Mouse (Mus musculus): ENCODE measurements around the gene Enho. TPM values are rescaled to one million over a fixed set of nuclear protein-coding genes. Genes with fewer than 3 reads are reported as not detected.
"Not testable (repeated sequence)": the region's sequence is repeated elsewhere in the genome, so short reads cannot be mapped to it uniquely, and the experiment has no call there.

Gene Enho
- total RNA-seq (2021) (1 to 10 TPM; 8.1 to 8.3 TPM), polyA plus RNA-seq (2012; rRNA removed) (20.4 and 22.3 TPM in 2 replicates)
- long read RNA-seq, partial matches to known transcripts, result 0 of 4 reads
- long read RNA-seq, other reads (novel, unspliced or antisense), result 0 of 4 reads

DNA sequence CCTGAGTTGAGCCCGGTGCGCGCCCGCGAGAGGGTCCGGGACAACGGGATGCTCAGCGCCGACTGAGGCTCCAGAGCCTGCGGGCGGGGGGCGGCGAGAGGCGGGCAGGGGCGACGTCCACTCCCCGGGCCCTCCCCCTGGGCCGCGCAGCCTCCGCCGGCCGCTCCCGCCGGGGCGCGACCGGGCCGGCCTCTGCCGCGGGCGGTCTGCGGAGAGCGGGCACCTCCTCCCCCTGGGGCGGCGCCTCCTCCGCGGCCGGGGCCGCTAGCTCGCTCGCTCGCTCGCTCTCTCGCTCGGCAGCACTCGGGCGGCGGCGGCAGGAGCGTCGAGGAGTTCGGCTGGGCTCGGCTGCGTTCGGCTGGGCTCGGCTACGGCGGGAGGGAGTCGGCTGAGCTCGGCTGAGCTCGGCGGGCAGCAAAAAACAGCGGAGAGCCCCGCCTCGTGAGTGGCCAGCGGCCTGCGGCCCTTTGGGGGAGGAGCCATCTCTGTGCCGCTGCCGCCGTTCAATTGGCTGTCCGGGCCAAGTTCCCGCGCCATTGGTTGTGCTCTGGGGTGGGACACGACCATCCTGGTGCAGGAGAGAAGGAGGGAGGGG lies at the start of gene Enho:
Gene Enho (minus strand): TSS at position 412 of the 595 bp plus-strand sequence.
- TF ChIP-seq EP300 (IDR thresholded peaks at IDR 0.05; ENCODE audit: insufficient read depth, low read depth, low read length), result no peak
- TF ChIP-seq POLR2A (IDR thresholded peaks at IDR 0.05; ENCODE audit: insufficient read depth, low read depth, low read length), result no peak
- TF ChIP-seq CTCF (IDR thresholded peaks at IDR 0.05), result no peak
- peak; percentile 95 to 97 for DNase-seq
- intact Hi-C loops (cut with DNase I), result no loop called here
- Histone ChIP-seq H3K4me1 (ENCODE audit: control insufficient read depth, insufficient read depth, low read length) (peaks cover 5% of the 10 kb centered on the region), H3K27ac (peak within 1 kb of the TSS; percentile 71), H3K27me3 (ENCODE audit: control insufficient read depth, insufficient read depth, low read length) (no peaks in the 10 kb centered on the region), H3K9ac (ENCODE audit: low read depth, low read length) (peak within 1 kb of the TSS; percentile 77), H3K79me2 (replicated peaks; ENCODE audit: control insufficient read depth, insufficient read depth, low read length) (no peaks in the 10 kb centered on the region), H3K4me3 (peak within 1 kb of the TSS; percentile 63), H3K36me3 (ENCODE audit: control insufficient read depth, insufficient read depth, low read length) (no peaks in the 10 kb centered on the region)
- WGBS, result under 1% methylated on average over 72 of the region's 74 CpGs

DNA sequence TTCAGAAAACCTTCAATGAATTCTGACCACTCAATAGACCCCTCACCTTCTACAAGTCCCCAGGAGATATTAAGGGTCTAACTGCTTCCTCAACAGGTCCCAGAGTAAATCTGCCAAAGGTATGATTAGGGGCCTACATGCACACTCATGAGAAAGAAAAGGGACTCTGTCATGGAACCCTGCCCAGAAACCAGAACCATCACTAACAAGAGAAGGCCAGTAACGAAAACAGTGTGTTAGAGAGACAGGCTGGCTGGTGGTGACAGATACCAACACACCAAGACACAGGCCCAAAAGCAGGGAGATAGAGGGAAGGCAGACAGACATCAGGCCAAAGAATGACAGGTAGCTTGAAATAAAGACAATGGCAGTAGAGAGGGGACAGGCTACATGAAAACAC lies 48.4 kb upstream of the Enho start:
- 64% methylated on average over 1 of the region's 1 CpGs for WGBS

DNA sequence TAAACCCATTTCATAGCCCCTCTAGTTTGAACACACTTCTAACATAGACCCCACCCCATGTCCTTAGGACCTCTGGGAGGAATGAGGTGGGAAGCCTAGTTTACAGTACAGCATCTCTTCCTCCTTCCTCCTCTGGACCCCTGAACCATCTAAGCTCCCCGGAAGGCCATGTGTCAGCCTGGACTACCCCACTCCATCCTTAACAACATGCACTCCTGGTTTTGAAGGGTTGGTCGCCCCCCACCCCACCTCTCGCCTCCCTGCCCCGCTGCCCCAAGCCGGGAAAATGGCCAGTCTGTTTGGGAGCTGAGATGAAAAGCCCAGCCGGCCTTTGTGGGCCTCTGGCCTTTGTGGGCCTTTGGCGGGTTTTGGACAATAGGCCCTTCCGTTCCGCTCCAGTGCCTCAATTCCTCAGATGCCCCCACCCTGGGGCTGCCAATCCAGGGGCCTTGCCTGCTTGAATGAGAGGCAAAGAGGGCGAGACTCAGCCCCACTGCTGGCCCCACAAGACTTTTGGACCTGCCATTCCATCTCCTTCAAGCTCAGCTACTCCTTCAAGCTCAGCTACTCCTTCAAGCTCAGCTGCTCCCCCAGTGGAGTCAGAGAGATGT lies 45.9 kb upstream of the Enho start:
- H3K79me2 ChIP-seq (replicated peaks; ENCODE audit: control insufficient read depth, insufficient read depth, low read length); H3K27me3 ChIP-seq (ENCODE audit: control insufficient read depth, insufficient read depth, low read length); DNase-seq; H3K36me3 ChIP-seq (ENCODE audit: control insufficient read depth, insufficient read depth, low read length); intact Hi-C loops (cut with DNase I); H3K9ac ChIP-seq (ENCODE audit: low read depth, low read length); H3K4me3 ChIP-seq; H3K27ac ChIP-seq; H3K4me1 ChIP-seq (ENCODE audit: control insufficient read depth, insufficient read depth, low read length): not testable (repeated sequence)
- 71% methylated on average over 9 of the region's 10 CpGs for WGBS

More for the DNA sequence above, 48.4 kb upstream of the Enho start:
- intact Hi-C loops (cut with DNase I); H3K27me3 ChIP-seq (ENCODE audit: control insufficient read depth, insufficient read depth, low read length); H3K9ac ChIP-seq (ENCODE audit: low read depth, low read length); H3K36me3 ChIP-seq (ENCODE audit: control insufficient read depth, insufficient read depth, low read length); H3K4me1 ChIP-seq (ENCODE audit: control insufficient read depth, insufficient read depth, low read length); H3K79me2 ChIP-seq (replicated peaks; ENCODE audit: control insufficient read depth, insufficient read depth, low read length); H3K27ac ChIP-seq; H3K4me3 ChIP-seq; DNase-seq: not testable (repeated sequence)

DNA sequence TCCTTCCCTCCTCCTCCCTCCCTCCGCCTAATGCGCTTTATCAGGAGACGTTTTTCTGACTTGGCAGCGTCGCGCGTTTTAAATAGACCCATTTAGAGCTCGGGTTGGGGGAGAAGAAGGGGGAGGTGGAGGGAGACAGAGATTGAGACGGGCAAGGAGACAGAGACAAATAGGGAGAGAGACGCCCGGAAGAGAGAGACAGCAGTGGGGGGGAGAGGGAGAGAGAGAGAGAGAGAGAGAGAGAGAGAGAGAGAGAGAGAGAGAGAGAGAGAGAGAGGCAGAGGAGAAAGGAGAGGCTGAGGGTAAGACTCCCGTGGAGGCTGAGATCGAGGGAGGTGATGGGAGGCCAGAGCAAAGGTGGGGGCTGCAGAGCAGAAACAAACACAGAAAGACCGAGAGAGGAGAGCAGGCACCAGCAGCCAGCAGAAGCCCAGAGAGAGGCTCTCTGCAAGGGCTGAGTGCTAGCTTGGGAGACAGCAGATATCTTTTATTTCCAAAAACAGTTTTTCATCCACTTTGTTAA lies 44.9 kb upstream of the Enho start:
- H3K79me2 ChIP-seq (replicated peaks; ENCODE audit: control insufficient read depth, insufficient read depth, low read length); H3K9ac ChIP-seq (ENCODE audit: low read depth, low read length); H3K4me3 ChIP-seq; H3K27ac ChIP-seq; intact Hi-C loops (cut with DNase I); H3K4me1 ChIP-seq (ENCODE audit: control insufficient read depth, insufficient read depth, low read length); DNase-seq; H3K36me3 ChIP-seq (ENCODE audit: control insufficient read depth, insufficient read depth, low read length); H3K27me3 ChIP-seq (ENCODE audit: control insufficient read depth, insufficient read depth, low read length): not testable (repeated sequence)
- 6% methylated on average over 14 of the region's 14 CpGs for WGBS

DNA sequence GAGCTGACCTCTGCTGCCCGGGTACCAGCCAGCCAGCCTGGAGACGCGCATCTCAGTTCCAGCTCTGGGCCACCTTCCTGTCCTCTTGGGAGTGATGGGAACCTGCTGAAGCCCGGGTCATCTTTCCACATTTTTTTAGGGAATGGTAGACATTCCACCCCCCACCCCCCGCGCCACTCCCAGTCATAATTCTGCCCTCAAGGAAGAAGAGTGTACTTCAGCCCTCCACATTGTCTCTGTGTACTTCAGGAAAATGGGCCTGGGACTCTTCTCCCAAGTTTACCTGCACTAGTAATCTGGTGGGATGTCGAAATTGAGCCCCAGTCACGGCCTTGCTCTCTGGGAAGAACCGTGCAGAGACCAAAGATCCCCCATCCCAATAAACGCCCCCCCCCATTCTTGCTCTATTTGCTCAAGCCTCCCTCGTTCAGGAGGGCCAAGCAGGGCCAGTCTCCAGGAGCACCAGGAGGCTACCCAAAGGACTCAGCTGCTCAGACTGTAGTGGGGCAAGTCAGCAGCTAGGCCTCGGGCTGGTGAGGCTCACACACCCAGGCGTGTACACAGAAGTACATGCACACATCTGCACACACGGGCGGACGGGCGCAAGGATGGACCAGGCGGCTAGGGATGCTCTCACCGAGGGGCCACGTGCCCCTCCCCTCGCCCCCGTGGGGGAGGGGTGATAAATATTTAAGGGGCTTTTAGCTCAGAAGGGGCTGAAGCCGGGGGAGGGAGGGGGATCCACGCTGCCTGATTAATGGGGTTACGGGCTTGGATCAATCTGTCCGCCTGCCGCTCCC lies 44.2 kb upstream of the Enho start:
- H3K9ac ChIP-seq (ENCODE audit: low read depth, low read length); H3K79me2 ChIP-seq (replicated peaks; ENCODE audit: control insufficient read depth, insufficient read depth, low read length); H3K4me3 ChIP-seq; H3K27ac ChIP-seq; H3K36me3 ChIP-seq (ENCODE audit: control insufficient read depth, insufficient read depth, low read length); DNase-seq; intact Hi-C loops (cut with DNase I); H3K27me3 ChIP-seq (ENCODE audit: control insufficient read depth, insufficient read depth, low read length); H3K4me1 ChIP-seq (ENCODE audit: control insufficient read depth, insufficient read depth, low read length): not testable (repeated sequence)
- WGBS, result 6% methylated on average over 24 of the region's 27 CpGs

DNA sequence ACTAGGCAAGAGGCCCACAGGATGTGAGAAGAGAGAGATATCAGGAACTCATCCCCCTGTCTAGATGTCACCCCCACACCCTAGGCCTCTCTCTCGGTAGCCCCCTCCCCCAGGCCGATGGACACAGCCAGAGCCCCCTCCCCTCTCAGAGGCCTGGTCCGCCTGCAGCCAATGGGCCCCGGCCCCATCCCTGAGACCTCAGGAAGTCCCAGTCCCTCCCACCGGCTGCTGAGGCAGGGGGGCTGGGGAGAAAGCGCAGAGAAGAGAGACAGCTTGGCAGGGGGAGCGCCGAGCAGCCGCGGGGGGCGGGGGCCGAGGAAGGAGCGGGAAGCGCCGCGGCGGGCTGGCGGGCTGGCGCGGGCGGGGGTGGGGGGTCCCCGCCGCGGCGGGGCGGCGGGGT lies 43.2 kb upstream of the Enho start:
- H3K4me3 ChIP-seq; H3K36me3 ChIP-seq (ENCODE audit: control insufficient read depth, insufficient read depth, low read length); H3K9ac ChIP-seq (ENCODE audit: low read depth, low read length); H3K27me3 ChIP-seq (ENCODE audit: control insufficient read depth, insufficient read depth, low read length); DNase-seq; H3K79me2 ChIP-seq (replicated peaks; ENCODE audit: control insufficient read depth, insufficient read depth, low read length); H3K4me1 ChIP-seq (ENCODE audit: control insufficient read depth, insufficient read depth, low read length); H3K27ac ChIP-seq; intact Hi-C loops (cut with DNase I): not testable (repeated sequence)
- 0% methylated on average over 2 of the region's 27 CpGs for WGBS

Measured in heart, adult 2 months (tissue).